Mouse (Mus musculus) megakaryocyte-erythroid progenitor cell, adult 5-6 weeks (primary cell): ENCODE results near the gene Katnb1. TPM values are rescaled to one million over a fixed set of nuclear protein-coding genes. Genes with fewer than 3 reads are reported as not detected.

Source experiments
- total RNA-seq, 2 experiments: library from RNA; stranded (forward) in 1 of 2; stranded (reverse) in 1 of 2; fragments of 200-1000, 215-1000 nt in 1 of 2; fragments of >200 nt in 1 of 2; fragmentation: Nextera tagmentation in 1 of 2; gene quantifications; 2 replicates each; pipeline ENCODE4 v1.2.3; 2014 to 2017

Gene Katnb1
- total RNA-seq, 2 experiments from 2014 or later, result 18.8 to 27.5 TPM

Other genes starting within 250 kb of the Katnb1 start
- 64.1 and 92.7 TPM in 2 replicates for gene Coq9, start 242.9 kb upstream of the Katnb1 start, total RNA-seq (2014; fragmentation: Nextera tagmentation)
- gene Coq9, start 242.9 kb upstream of the Katnb1 start, total RNA-seq (2017), result 46.0 and 49.4 TPM in 2 replicates
- 52.3 and 71.1 TPM in 2 replicates for gene Ciapin1, start 242.8 kb upstream of the Katnb1 start, total RNA-seq (2014; fragmentation: Nextera tagmentation)
- gene Ciapin1, start 242.8 kb upstream of the Katnb1 start, total RNA-seq (2017), result 31.6 and 38.2 TPM in 2 replicates
- gene Polr2c, start 223.7 kb upstream of the Katnb1 start, total RNA-seq (2014; fragmentation: Nextera tagmentation), result 62.4 and 91.6 TPM in 2 replicates
- 49.2 and 93.1 TPM in 2 replicates for gene Polr2c, start 223.7 kb upstream of the Katnb1 start, total RNA-seq (2017)
- 1.2 TPM in 1 of 2 replicates, not detected in the other for gene Dok4, start 204.9 kb upstream of the Katnb1 start, total RNA-seq (2014; fragmentation: Nextera tagmentation)
- gene Dok4, start 204.9 kb upstream of the Katnb1 start, total RNA-seq (2017), result 1.6 TPM in 1 of 2 replicates, not detected in the other
- gene Ccdc102a, start 163.1 kb upstream of the Katnb1 start, total RNA-seq (2014; fragmentation: Nextera tagmentation), result not detected in 2 replicates
- 0.85 and 1.1 TPM in 2 replicates for gene Ccdc102a, start 163.1 kb upstream of the Katnb1 start, total RNA-seq (2017)
- gene Adgrg5, start 157.5 kb upstream of the Katnb1 start, total RNA-seq (2014; fragmentation: Nextera tagmentation), result 0.69 and 1.4 TPM in 2 replicates
- 0.30 and 1.8 TPM in 2 replicates for gene Adgrg5, start 157.5 kb upstream of the Katnb1 start, total RNA-seq (2017)
- gene Adgrg1, start 106.4 kb upstream of the Katnb1 start, total RNA-seq (2014; fragmentation: Nextera tagmentation), result 150 and 156 TPM in 2 replicates
- 85.4 and 123 TPM in 2 replicates for gene Adgrg1, start 106.4 kb upstream of the Katnb1 start, total RNA-seq (2017)
- 30.9 and 44.1 TPM in 2 replicates for gene Adgrg3, start 63.5 kb upstream of the Katnb1 start, total RNA-seq (2014; fragmentation: Nextera tagmentation)
- gene Adgrg3, start 63.5 kb upstream of the Katnb1 start, total RNA-seq (2017), result 20.4 and 46.4 TPM in 2 replicates
- 0.68 TPM in 1 of 2 replicates, not detected in the other for gene Drc7, start 26.1 kb upstream of the Katnb1 start, total RNA-seq (2014; fragmentation: Nextera tagmentation)
- gene Drc7, start 26.1 kb upstream of the Katnb1 start, total RNA-seq (2017), result 0.84 and 2.0 TPM in 2 replicates
- gene Kifc3, start 121.6 kb downstream of the Katnb1 start, total RNA-seq (2014; fragmentation: Nextera tagmentation), result 0.99 TPM in 1 of 2 replicates, not detected in the other
- 0.61 and 1.4 TPM in 2 replicates for gene Kifc3, start 121.6 kb downstream of the Katnb1 start, total RNA-seq (2017)
- gene Cngb1, start 225.4 kb downstream of the Katnb1 start, total RNA-seq (2014; fragmentation: Nextera tagmentation), result 0.47 and 0.72 TPM in 2 replicates
- 0.19 and 11.8 TPM in 2 replicates for gene Cngb1, start 225.4 kb downstream of the Katnb1 start, total RNA-seq (2017)
- not detected in 2 replicates for gene Tepp, start 229.4 kb downstream of the Katnb1 start, total RNA-seq (2014; fragmentation: Nextera tagmentation)
- not detected in 2 replicates for gene Tepp, start 229.4 kb downstream of the Katnb1 start, total RNA-seq (2017)